Mouse (Mus musculus): ENCODE results near the gene Il13ra1.

The Il13ra1 gene

GRCm38 (mm10) chrX:36195736-36196525 lies 84.0 kb downstream of the Il13ra1 start, which contains the start of gene Zcchc12:
TSS of gene Zcchc12 (plus strand) at chrX:36195904.
- DNase-seq, result no peak

GRCm38 (mm10) chrX:36209554-36209953 lies 97.6 kb downstream of the Il13ra1 start:
- no peak for DNase-seq

GRCm38 (mm10) chrX:36211216-36211615 lies 99.3 kb downstream of the Il13ra1 start:
- DNase-seq, result no peak
